Mouse (Mus musculus) erythroblast, embryonic 14.5 days (primary cell): Measurements from ENCODE around the gene Cpeb2. TPM values are rescaled to one million over a fixed set of nuclear protein-coding genes. Genes with fewer than 3 reads are reported as not detected.

Experiments used
- H3K27me3 ChIP-seq: 2 replicates; pipeline ENCODE4 v1.6.1; 2012; ENCODE audit warnings: inconsistent platforms; ENCODE audit not compliant: control insufficient read depth
- H3K36me3 ChIP-seq: 2 replicates; pipeline ENCODE4 v1.6.1; 2012; ENCODE audit warnings: mild to moderate bottlenecking, inconsistent platforms; ENCODE audit not compliant: control insufficient read depth
- H3K4me1 ChIP-seq: 2 replicates; pipeline ENCODE4 v1.6.1; 2012; ENCODE audit warnings: inconsistent platforms; ENCODE audit not compliant: control insufficient read depth
- H3K4me3 ChIP-seq: replicated peaks from 2 replicates; pipeline ENCODE3; 2012; ENCODE audit warnings: moderate library complexity, mild to moderate bottlenecking, inconsistent platforms
- H3K9me3 ChIP-seq: 2 replicates; pipeline ENCODE4 v1.6.1; 2012; ENCODE audit warnings: low read length, inconsistent platforms, mixed read lengths; ENCODE audit not compliant: control insufficient read depth
- GATA1 ChIP-seq: IDR thresholded peaks from 2 replicates; pipeline ENCODE4 v1.6.1; 2012; ENCODE audit warnings: low read length, inconsistent platforms, mixed read lengths
- TAL1 ChIP-seq: IDR thresholded peaks from 3 replicates; pipeline ENCODE4 v1.6.1; 2012; ENCODE audit warnings: low read length, inconsistent platforms, mixed read lengths
- polyA plus RNA-seq: library from polyadenylated mRNA; stranded (reverse); fragments of >175 nt; gene quantifications from 2 replicates; pipeline ENCODE4 v1.2.3, GENCODE M21; 2012

Cpeb2 gene
- polyA plus RNA-seq, 1 experiment, result 0.07 TPM

- H3K4me3 ChIP-seq, result no peak overlapping the region
- H3K36me3 ChIP-seq, result no peaks in the 10 kb centered on the region
- peaks cover 68% of the 10 kb centered on the region for H3K27me3 ChIP-seq
- peaks cover 3% of the 10 kb centered on the region; the same call in 1 of the 2 replicates for H3K9me3 ChIP-seq
- H3K4me1 ChIP-seq, result peaks cover 25% of the 10 kb centered on the region
- TF ChIP-seq GATA1 (no peak), TAL1 (no peak)
Observed at GRCm38 (mm10) chr5:43235997-43236396, 3.0 kb downstream of the Cpeb2 start.

- H3K4me1 ChIP-seq, result peaks cover 25% of the 10 kb centered on the region
- peaks cover 63% of the 10 kb centered on the region for H3K27me3 ChIP-seq
- no peak overlapping the region for H3K4me3 ChIP-seq
- TF ChIP-seq TAL1 (no peak), GATA1 (no peak)
- H3K36me3 ChIP-seq, result no peaks in the 10 kb centered on the region
- peaks cover 3% of the 10 kb centered on the region; the same call in 1 of the 2 replicates for H3K9me3 ChIP-seq
Observed at GRCm38 (mm10) chr5:43236476-43236875, 3.5 kb downstream of the Cpeb2 start.

GRCm38 (mm10) chr5:43237238-43237637 is 4.3 kb downstream of the Cpeb2 start:
- Histone ChIP-seq H3K4me3 (no peak overlapping the region), H3K9me3 (peaks cover 3% of the 10 kb centered on the region; the same call in 1 of the 2 replicates), H3K27me3 (peaks cover 56% of the 10 kb centered on the region), H3K36me3 (no peaks in the 10 kb centered on the region), H3K4me1 (peaks cover 25% of the 10 kb centered on the region)
- TF ChIP-seq TAL1 (no peak), GATA1 (no peak)

GRCm38 (mm10) chr5:43239141-43239835 is 6.3 kb downstream of the Cpeb2 start:
- Histone ChIP-seq H3K36me3 (no peaks in the 10 kb centered on the region), H3K9me3 (peaks cover 3% of the 10 kb centered on the region; the same call in 1 of the 2 replicates), H3K4me1 (peaks cover 6% of the 10 kb centered on the region), H3K27me3 (peaks cover 35% of the 10 kb centered on the region), H3K4me3 (no peak overlapping the region)
- TF ChIP-seq TAL1 (no peak), GATA1 (no peak)

- Histone ChIP-seq H3K4me1 (no peaks in the 10 kb centered on the region), H3K9me3 (no peaks in the 10 kb centered on the region), H3K36me3 (no peaks in the 10 kb centered on the region), H3K4me3 (no peak overlapping the region), H3K27me3 (peaks cover 21% of the 10 kb centered on the region)
- TF ChIP-seq GATA1, result no peak
- TF ChIP-seq TAL1, result no peak
Observed at GRCm38 (mm10) chr5:43240729-43241128, 7.8 kb downstream of the Cpeb2 start.

GRCm38 (mm10) chr5:43246236-43246635 is 13.3 kb downstream of the Cpeb2 start:
- TF ChIP-seq TAL1 (no peak), GATA1 (no peak)
- Histone ChIP-seq H3K27me3 (no peaks in the 10 kb centered on the region), H3K4me3 (no peak overlapping the region), H3K9me3 (no peaks in the 10 kb centered on the region), H3K4me1 (no peaks in the 10 kb centered on the region), H3K36me3 (no peaks in the 10 kb centered on the region; the same call in 1 of the 2 replicates)

- Histone ChIP-seq H3K27me3 (no peaks in the 10 kb centered on the region), H3K36me3 (no peaks in the 10 kb centered on the region; the same call in 1 of the 2 replicates), H3K4me1 (no peaks in the 10 kb centered on the region), H3K9me3 (no peaks in the 10 kb centered on the region), H3K4me3 (no peak overlapping the region)
- TF ChIP-seq GATA1, result no peak
- no peak for TF ChIP-seq TAL1
Observed at GRCm38 (mm10) chr5:43246954-43247353, 14.0 kb downstream of the Cpeb2 start.

GRCm38 (mm10) chr5:43248001-43248430 is 15.0 kb downstream of the Cpeb2 start:
- Histone ChIP-seq H3K36me3 (no peaks in the 10 kb centered on the region; the same call in 1 of the 2 replicates), H3K9me3 (no peaks in the 10 kb centered on the region), H3K4me3 (no peak overlapping the region), H3K4me1 (no peaks in the 10 kb centered on the region), H3K27me3 (no peaks in the 10 kb centered on the region)
- TF ChIP-seq TAL1 (no peak), GATA1 (no peak)

GRCm38 (mm10) chr5:43257490-43257889 is 24.5 kb downstream of the Cpeb2 start:
- Histone ChIP-seq H3K27me3 (no peaks in the 10 kb centered on the region), H3K36me3 (no peaks in the 10 kb centered on the region), H3K4me3 (no peak overlapping the region), H3K9me3 (no peaks in the 10 kb centered on the region), H3K4me1 (no peaks in the 10 kb centered on the region)
- TF ChIP-seq TAL1 (no peak), GATA1 (no peak)
